Mouse (Mus musculus): ENCODE results near the gene Fam227b. TPM values are rescaled to one million over a fixed set of nuclear protein-coding genes. Genes with fewer than 3 reads are reported as not detected.

The Fam227b gene
- polyA plus RNA-seq, 1 experiment from 2014 or later: not detected

- Histone ChIP-seq H3K27ac (0 out of 2 replicates have a peak within 1 kb of the TSS, but pooled peaks have one; percentile 50), H3K9me3 (no peaks in the 10 kb centered on the region), H3K9ac (no peak within 1 kb of the TSS), H3K4me2 (replicated peaks) (peak within 1 kb of the TSS; percentile 40), H3K36me3 (no peaks in the 10 kb centered on the region), H3K4me3 (peak within 1 kb of the TSS; percentile 10; the same call in 1 of the 2 replicates), H3K27me3 (no peaks in the 10 kb centered on the region), H3K4me1 (peaks cover 13% of the 10 kb centered on the region; the same call in 1 of the 2 replicates)
- WGBS: 23% methylated on average over 15 of the region's 15 CpGs
- ATAC-seq (ENCODE audit: insufficient number of reproducible peaks, insufficient read depth, low FRiP score, low TSS enrichment): 0 out of 2 replicates have a peak, but pooled peaks have one; percentile 52
These were observed 117.3 kb downstream of the Fam227b start, which contains the start of gene Fgf7 for GRCm38 (mm10) chr2:126034379-126035005. Fgf7 (plus strand) TSS chr2:126034658.

DNA sequence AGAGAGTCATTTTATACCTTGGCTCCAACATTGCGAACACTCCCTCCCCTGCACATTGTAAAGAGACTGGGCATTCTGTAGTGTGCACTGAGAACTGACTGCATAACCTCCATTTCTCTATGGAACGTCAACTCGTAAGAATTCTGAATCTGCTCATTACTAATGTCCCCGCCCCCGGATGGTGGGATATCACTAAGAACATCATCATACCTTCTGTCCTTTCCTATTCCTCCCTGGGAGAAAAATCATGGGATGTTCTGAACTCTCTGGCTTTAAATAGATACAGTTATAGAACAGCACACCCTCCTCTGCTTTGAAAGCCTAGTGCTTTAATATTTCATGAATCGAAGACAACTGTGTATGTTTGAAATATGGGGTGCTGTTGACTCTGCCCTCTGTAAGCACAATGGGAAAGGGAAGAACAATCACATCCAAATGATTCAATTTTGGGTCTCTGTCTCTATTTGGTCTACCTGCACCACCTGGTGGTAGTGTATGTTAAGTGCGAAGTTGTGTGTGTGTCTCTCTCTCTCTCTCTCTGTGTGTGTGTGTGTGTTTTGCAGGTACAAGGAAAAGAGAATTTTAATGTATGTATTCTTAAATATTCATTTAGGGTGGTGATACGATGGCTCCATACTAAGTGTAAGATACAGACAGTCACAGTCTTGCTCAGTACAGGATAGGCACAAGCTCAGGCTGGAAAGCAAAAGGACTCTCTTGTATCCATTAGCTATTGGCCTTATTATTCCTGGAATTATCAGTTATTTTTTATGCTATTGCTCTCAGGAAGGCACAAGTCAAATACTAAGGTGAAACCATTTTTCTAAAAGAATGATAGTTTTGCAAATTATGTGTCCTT, 118.5 kb downstream of the Fam227b start:
- Histone ChIP-seq H3K4me2 (replicated peaks) (no peak overlapping the region), H3K36me3 (no peaks in the 10 kb centered on the region), H3K27ac (0 out of 2 replicates have a peak overlapping the region, but pooled peaks have one; percentile 46), H3K4me1 (peaks cover 13% of the 10 kb centered on the region; the same call in 1 of the 2 replicates), H3K9ac (no peak overlapping the region), H3K9me3 (no peaks in the 10 kb centered on the region), H3K27me3 (no peaks in the 10 kb centered on the region), H3K4me3 (no peak overlapping the region)
- 71% methylated on average over 8 of the region's 8 CpGs for WGBS
- ATAC-seq (ENCODE audit: insufficient number of reproducible peaks, insufficient read depth, low FRiP score, low TSS enrichment): 0 out of 2 replicates have a peak, but pooled peaks have one; percentile 47

- ATAC-seq (ENCODE audit: insufficient number of reproducible peaks, insufficient read depth, low FRiP score, low TSS enrichment): no peak
- Histone ChIP-seq H3K4me3 (no peak overlapping the region), H3K27me3 (no peaks in the 10 kb centered on the region), H3K9ac (no peak overlapping the region), H3K4me2 (replicated peaks) (no peak overlapping the region), H3K27ac (no peak overlapping the region), H3K4me1 (peaks cover 13% of the 10 kb centered on the region; the same call in 1 of the 2 replicates), H3K9me3 (no peaks in the 10 kb centered on the region), H3K36me3 (no peaks in the 10 kb centered on the region)
- 60% methylated on average over 8 of the region's 8 CpGs for WGBS
These were observed 120.5 kb downstream of the Fam227b start for GRCm38 (mm10) chr2:126031186-126031900.

DNA sequence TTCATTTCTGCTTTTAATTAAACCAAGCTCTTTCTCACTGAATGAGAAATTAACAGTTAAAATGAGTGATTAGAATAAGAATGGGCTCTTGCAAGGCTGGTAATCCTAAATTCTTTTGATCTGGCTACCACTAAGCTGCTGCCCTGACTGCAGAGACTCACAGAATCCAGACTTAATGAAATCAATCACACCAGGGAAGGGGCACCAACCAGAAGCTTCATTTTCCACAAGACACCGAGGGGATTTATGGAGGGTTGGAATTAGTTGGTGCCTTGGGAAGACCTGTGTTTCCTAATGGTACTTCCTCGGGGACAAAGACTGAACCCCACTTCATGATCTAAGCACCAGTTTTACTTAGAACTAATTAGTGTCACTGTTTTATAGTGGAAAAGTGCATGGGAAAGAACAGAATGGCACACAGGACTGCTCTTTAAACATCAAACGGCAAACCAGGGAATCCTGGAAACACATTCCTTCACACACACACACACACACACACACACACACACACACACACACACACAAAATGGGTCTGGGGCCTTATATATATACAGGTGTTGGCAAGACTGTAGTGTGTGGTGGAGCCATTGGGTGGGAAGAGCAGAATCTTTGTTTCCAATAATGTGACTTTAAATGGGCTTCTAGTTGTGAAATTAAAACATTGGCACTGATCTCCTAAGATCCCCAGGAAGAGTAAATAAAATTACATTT, 135.9 kb downstream of the Fam227b start:
- no peaks in the 10 kb centered on the region for H3K36me3 ChIP-seq
- 42% methylated on average over 3 of the region's 3 CpGs for WGBS
- 0 out of 2 replicates have a peak, but pooled peaks cover 3% of the 10 kb centered on the region for H3K4me1 ChIP-seq
- H3K27ac ChIP-seq: no peak overlapping the region
- H3K27me3 ChIP-seq: no peaks in the 10 kb centered on the region
- no peak overlapping the region for H3K9ac ChIP-seq
- no peaks in the 10 kb centered on the region for H3K9me3 ChIP-seq
- H3K4me2 ChIP-seq (replicated peaks): no peak overlapping the region
- no peak for ATAC-seq (ENCODE audit: insufficient number of reproducible peaks, insufficient read depth, low FRiP score, low TSS enrichment)
- H3K4me3 ChIP-seq: no peak overlapping the region

DNA sequence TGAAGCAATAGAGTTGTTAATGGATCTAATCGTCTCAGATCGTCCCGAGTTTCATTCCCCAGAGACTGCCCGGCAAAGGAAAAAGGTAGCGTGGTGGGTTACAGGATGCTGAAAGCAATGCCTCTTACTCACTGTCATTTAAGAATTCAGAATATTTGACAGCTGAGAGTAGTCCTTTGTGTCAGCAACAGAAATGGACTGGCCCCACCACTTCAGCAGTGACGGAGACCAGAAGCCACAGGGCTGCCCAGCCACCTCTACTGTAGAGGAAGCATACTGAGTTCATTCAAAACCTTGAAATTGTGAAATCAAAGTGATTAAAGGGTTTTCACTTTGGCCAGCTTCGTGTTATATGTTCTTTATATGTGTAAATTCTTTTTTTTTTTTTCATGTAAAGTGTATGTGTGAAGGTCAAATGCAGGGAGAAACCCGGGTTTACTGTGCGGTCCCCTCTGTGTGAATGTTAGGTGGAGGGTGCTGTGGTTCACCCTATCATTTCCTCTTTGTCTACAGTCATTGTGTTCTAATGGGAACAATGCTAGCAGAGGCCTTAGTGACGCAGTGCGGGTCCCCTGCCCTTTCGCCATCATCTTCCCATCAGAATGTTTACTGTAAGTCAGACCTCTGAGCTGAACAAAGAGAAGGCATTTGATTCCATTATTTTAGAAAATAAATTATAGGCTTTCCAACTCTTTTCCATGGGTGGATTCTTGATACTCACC, 136.7 kb downstream of the Fam227b start:
- Histone ChIP-seq H3K4me3 (no peak overlapping the region), H3K9ac (no peak overlapping the region), H3K36me3 (no peaks in the 10 kb centered on the region), H3K9me3 (no peaks in the 10 kb centered on the region), H3K27me3 (no peaks in the 10 kb centered on the region), H3K4me2 (replicated peaks) (no peak overlapping the region), H3K27ac (no peak overlapping the region), H3K4me1 (0 out of 2 replicates have a peak, but pooled peaks cover 3% of the 10 kb centered on the region)
- no peak for ATAC-seq (ENCODE audit: insufficient number of reproducible peaks, insufficient read depth, low FRiP score, low TSS enrichment)
- WGBS: 47% methylated on average over 12 of the region's 12 CpGs

DNA sequence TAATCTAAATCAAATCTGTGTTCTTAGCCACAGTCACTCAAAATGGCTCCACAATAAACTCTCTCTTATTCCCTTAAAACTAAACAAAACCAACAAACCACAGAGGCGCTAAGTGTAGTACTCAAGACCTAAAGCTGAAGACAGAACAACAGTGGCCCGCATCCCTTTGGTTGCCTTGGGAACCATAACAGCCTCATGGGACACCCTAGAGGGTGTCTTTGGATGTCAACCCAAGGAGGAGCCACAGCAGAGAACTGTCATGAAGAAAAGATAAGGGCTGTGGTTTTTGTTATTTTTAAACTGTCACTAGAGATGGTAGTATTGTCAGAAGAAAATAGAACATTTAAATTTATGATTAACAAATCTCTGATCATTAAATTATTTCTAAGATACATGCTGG, 145.1 kb downstream of the Fam227b start:
- Histone ChIP-seq H3K9ac (no peak overlapping the region), H3K4me3 (no peak overlapping the region), H3K27me3 (no peaks in the 10 kb centered on the region), H3K27ac (no peak overlapping the region), H3K4me1 (no peaks in the 10 kb centered on the region), H3K9me3 (no peaks in the 10 kb centered on the region), H3K36me3 (no peaks in the 10 kb centered on the region), H3K4me2 (replicated peaks) (no peak overlapping the region)
- WGBS: 80% methylated on average over 2 of the region's 2 CpGs
- ATAC-seq (ENCODE audit: insufficient number of reproducible peaks, insufficient read depth, low FRiP score, low TSS enrichment): no peak

DNA sequence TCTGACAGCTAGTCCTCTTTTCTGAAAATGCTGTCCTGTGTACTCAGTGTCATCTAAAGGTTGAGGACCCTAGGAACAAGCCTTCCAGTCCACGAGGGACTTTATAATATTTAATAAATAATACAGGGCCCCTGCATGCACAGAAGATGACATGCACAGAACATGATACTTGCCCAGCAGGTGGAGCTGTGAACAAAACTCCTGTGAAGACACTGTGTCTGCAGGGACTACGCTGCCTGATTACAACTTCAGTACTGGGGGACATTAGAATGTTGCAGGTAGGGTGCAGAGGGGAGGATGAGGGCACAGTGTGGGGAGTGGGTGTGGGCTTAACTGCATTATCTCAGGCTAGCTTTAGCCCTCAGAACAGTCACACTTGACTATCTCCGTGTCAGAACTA, 145.7 kb downstream of the Fam227b start:
- Histone ChIP-seq H3K9me3 (no peaks in the 10 kb centered on the region), H3K27me3 (no peaks in the 10 kb centered on the region), H3K4me1 (no peaks in the 10 kb centered on the region), H3K4me3 (no peak overlapping the region), H3K9ac (no peak overlapping the region), H3K36me3 (no peaks in the 10 kb centered on the region), H3K4me2 (replicated peaks) (no peak overlapping the region), H3K27ac (no peak overlapping the region)
- 52% methylated on average over 3 of the region's 3 CpGs for WGBS
- no peak for ATAC-seq (ENCODE audit: insufficient number of reproducible peaks, insufficient read depth, low FRiP score, low TSS enrichment)

DNA sequence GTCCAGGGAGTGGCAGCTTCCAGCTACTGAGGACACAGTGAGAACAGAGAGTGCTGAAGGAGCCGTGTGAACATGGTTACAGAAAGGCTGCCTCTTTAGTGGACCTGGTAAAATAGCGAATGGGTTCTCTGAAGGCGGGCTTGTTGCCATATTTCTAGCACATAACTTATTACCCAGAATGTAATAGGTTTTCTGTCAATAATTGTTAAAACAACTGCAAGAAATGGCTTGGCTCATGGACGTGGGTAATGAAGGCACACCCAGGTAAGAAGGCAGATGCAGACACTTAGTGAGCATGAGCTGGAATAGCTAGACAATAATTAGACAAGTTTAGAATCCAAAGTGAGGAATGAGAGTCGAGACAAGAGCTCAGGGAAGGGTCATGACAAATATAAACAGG, 149.5 kb downstream of the Fam227b start:
- Histone ChIP-seq H3K9me3 (no peaks in the 10 kb centered on the region), H3K4me1 (no peaks in the 10 kb centered on the region), H3K9ac (no peak overlapping the region), H3K4me3 (no peak overlapping the region), H3K27ac (no peak overlapping the region), H3K27me3 (no peaks in the 10 kb centered on the region), H3K36me3 (no peaks in the 10 kb centered on the region), H3K4me2 (replicated peaks) (no peak overlapping the region)
- 78% methylated on average over 5 of the region's 5 CpGs for WGBS
- no peak for ATAC-seq (ENCODE audit: insufficient number of reproducible peaks, insufficient read depth, low FRiP score, low TSS enrichment)

- Histone ChIP-seq H3K4me3 (no peak overlapping the region), H3K4me2 (replicated peaks) (no peak overlapping the region), H3K9me3 (no peaks in the 10 kb centered on the region), H3K27ac (no peak overlapping the region), H3K36me3 (no peaks in the 10 kb centered on the region), H3K27me3 (no peaks in the 10 kb centered on the region), H3K4me1 (peaks cover 17% of the 10 kb centered on the region), H3K9ac (no peak overlapping the region)
- 37% methylated on average over 5 of the region's 5 CpGs for WGBS
- ATAC-seq (ENCODE audit: insufficient number of reproducible peaks, insufficient read depth, low FRiP score, low TSS enrichment): no peak
These were observed 175.9 kb downstream of the Fam227b start for GRCm38 (mm10) chr2:125975808-125976345.

DNA sequence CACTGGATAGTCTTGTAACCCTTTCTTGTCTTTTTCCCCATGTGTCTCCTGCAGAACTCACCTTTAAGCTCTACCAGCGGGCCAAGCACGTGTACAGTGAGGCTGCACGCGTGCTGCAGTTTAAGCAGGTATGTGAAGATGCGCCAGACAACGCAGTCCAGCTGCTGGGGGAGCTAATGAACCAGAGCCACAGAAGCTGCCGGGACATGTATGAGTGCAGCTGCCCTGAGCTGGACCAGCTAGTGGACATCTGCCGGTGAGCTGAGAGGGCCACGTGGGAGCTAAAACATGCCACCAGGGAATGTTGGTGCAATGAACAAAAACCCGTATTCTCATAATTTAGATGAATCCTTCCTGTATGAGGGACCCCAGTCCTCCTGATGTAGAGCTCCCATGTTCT, 176.6 kb downstream of the Fam227b start:
- Histone ChIP-seq H3K36me3 (no peaks in the 10 kb centered on the region), H3K4me1 (peaks cover 17% of the 10 kb centered on the region), H3K9me3 (no peaks in the 10 kb centered on the region), H3K9ac (no peak overlapping the region), H3K4me2 (replicated peaks) (no peak overlapping the region), H3K27ac (no peak overlapping the region), H3K4me3 (no peak overlapping the region), H3K27me3 (no peaks in the 10 kb centered on the region)
- 93% methylated on average over 10 of the region's 10 CpGs for WGBS
- ATAC-seq (ENCODE audit: insufficient number of reproducible peaks, insufficient read depth, low FRiP score, low TSS enrichment): no peak

All from embryonic facial prominence, embryonic 12.5 days (tissue).